Mouse (Mus musculus) limb, embryonic 14.5 days (tissue): Measurements from ENCODE around the gene Hectd3. TPM values are rescaled to one million over a fixed set of nuclear protein-coding genes. Genes with fewer than 3 reads are reported as not detected.

Source experiments
- ATAC-seq: fragments of 200-750 bp; cut with Nextera tagmentation; 2 replicates; pipeline ENCODE4 v1.8.0; 2017; ENCODE audit warnings: low read depth, moderate number of reproducible peaks, moderate TSS enrichment; ENCODE audit not compliant: low FRiP score
- DNase-seq: peaks from one replicate; pipeline ENCODE4 v3.0.0-alpha.2; 2015; ENCODE audit warnings: low spot score
- H3K27ac ChIP-seq: fragments of 300-500 bp; sonication (generic); replicated peaks from 2 replicates; pipeline ENCODE4 v1.5.1; 2014; ENCODE audit warnings: low read depth, mild to moderate bottlenecking, low read length, moderate library complexity, mixed read lengths
- H3K27me3 ChIP-seq: fragments of 300-500 bp; sonication (generic); 2 replicates; pipeline ENCODE4 v1.6.1; 2014; ENCODE audit warnings: low read length, mixed read lengths; ENCODE audit not compliant: control insufficient read depth, insufficient read depth
- H3K36me3 ChIP-seq: fragments of 300-500 bp; sonication (generic); 2 replicates; pipeline ENCODE4 v1.6.1; 2014; ENCODE audit warnings: mild to moderate bottlenecking, low read length, moderate library complexity, mixed read lengths; ENCODE audit not compliant: control insufficient read depth, insufficient read depth
- H3K4me1 ChIP-seq: fragments of 300-500 bp; sonication (generic); 2 replicates; pipeline ENCODE4 v1.6.1; 2014; ENCODE audit warnings: antibody characterized with exemption, low read length, mixed read lengths; ENCODE audit not compliant: control insufficient read depth, insufficient read depth
- H3K4me2 ChIP-seq: fragments of 300-500 bp; sonication (generic); replicated peaks from 2 replicates; pipeline ENCODE4 v1.6.1; 2014; ENCODE audit warnings: low read depth, mild to moderate bottlenecking, low read length, moderate library complexity; ENCODE audit not compliant: severe bottlenecking
- H3K4me3 ChIP-seq: fragments of 300-500 bp; sonication (generic); replicated peaks from 2 replicates; pipeline ENCODE4 v1.5.1; 2014; ENCODE audit warnings: low read length
- H3K9ac ChIP-seq: fragments of 300-500 bp; sonication (generic); 2 replicates; pipeline ENCODE4 v1.6.1; 2014; ENCODE audit warnings: mild to moderate bottlenecking, low read depth, low read length, moderate library complexity; ENCODE audit not compliant: severe bottlenecking
- H3K9me3 ChIP-seq: fragments of 300-500 bp; sonication (generic); 2 replicates; pipeline ENCODE4 v1.6.1; 2016; ENCODE audit warnings: low read length; ENCODE audit not compliant: control insufficient read depth
- POLR2A ChIP-seq: fragments of 200-500 bp; IDR thresholded peaks from 2 replicates; pipeline ENCODE4 v1.8.0; 2012; ENCODE audit warnings: inconsistent platforms, mild to moderate bottlenecking, moderate library complexity, borderline replicate concordance; ENCODE audit not compliant: insufficient read depth, insufficient read length; ENCODE audit errors: extremely low read depth
- WGBS: fragments of 180-500 bp; shearing (Covaris S2); extraction: QIAGEN DNeasy Blood & Tissue Kit; methylation state at CpG from one replicate; pipeline ENCODE4 v1.1.7; 2014; 5-methylcytosine and 5-hydroxymethylcytosine counted together
- polyA plus RNA-seq, 2 experiments: library from polyadenylated mRNA; depleted of rRNA in 1 of 2; stranded (reverse) in 1 of 2; unstranded in 1 of 2; fragments of >200 nt; fragmentation: Nextera tagmentation in 1 of 2; extraction: Ambion mirVana in 1 of 2; gene quantifications; 2 replicates each; pipeline versions ENCODE4 v1.2.1 to v1.2.3; 2012 to 2014

Hectd3 gene
- polyA plus RNA-seq, 2 experiments: 11.2 to 24.6 TPM

- Histone ChIP-seq H3K27me3 (no peaks in the 10 kb centered on the region), H3K9me3 (no peaks in the 10 kb centered on the region), H3K36me3 (peaks cover 12% of the 10 kb centered on the region; the same call in 1 of the 2 replicates), H3K4me2 (no peak overlapping the region), H3K4me1 (no peaks in the 10 kb centered on the region), H3K9ac (no peak overlapping the region), H3K27ac (no peak overlapping the region), H3K4me3 (no peak overlapping the region)
- no peak for TF ChIP-seq POLR2A
- no peak for DNase-seq
- no peak for ATAC-seq
- WGBS: 88% methylated on average over 4 of the region's 4 CpGs
Measured at GRCm38 (mm10) chr4:117053956-117054355, 58.8 kb downstream of the Hectd3 start.

Other genes with a start within 250 kb of the Hectd3 start
- gene Toe1, start 187.7 kb upstream of the Hectd3 start, polyA plus RNA-seq (2012; rRNA removed): 44.1 and 44.6 TPM in 2 replicates
- gene Toe1, start 187.7 kb upstream of the Hectd3 start, polyA plus RNA-seq (2014; fragmentation: Nextera tagmentation; extraction: Ambion mirVana): 35.9 TPM in 2 replicates
- 26.8 and 28.2 TPM in 2 replicates for gene Mutyh, start 187.6 kb upstream of the Hectd3 start, polyA plus RNA-seq (2012; rRNA removed)
- gene Mutyh, start 187.6 kb upstream of the Hectd3 start, polyA plus RNA-seq (2014; fragmentation: Nextera tagmentation; extraction: Ambion mirVana): 10.2 and 11.0 TPM in 2 replicates
- gene Hpdl, start 173.6 kb upstream of the Hectd3 start, polyA plus RNA-seq (2012; rRNA removed): 0.57 and 0.79 TPM in 2 replicates
- 0.39 and 1.1 TPM in 2 replicates for gene Hpdl, start 173.6 kb upstream of the Hectd3 start, polyA plus RNA-seq (2014; fragmentation: Nextera tagmentation; extraction: Ambion mirVana)
- gene Zswim5, start 117.9 kb upstream of the Hectd3 start, polyA plus RNA-seq (2012; rRNA removed): 1.0 and 1.2 TPM in 2 replicates
- gene Zswim5, start 117.9 kb upstream of the Hectd3 start, polyA plus RNA-seq (2014; fragmentation: Nextera tagmentation; extraction: Ambion mirVana): 0.23 and 0.58 TPM in 2 replicates
- gene Urod, start 904 bp upstream of the Hectd3 start, polyA plus RNA-seq (2012; rRNA removed): 78.5 and 92.3 TPM in 2 replicates
- gene Urod, start 904 bp upstream of the Hectd3 start, polyA plus RNA-seq (2014; fragmentation: Nextera tagmentation; extraction: Ambion mirVana): 79.2 and 96.1 TPM in 2 replicates
- 20.7 and 30.0 TPM in 2 replicates for gene Eif2b3, start 24.1 kb downstream of the Hectd3 start, polyA plus RNA-seq (2012; rRNA removed)
- gene Eif2b3, start 24.1 kb downstream of the Hectd3 start, polyA plus RNA-seq (2014; fragmentation: Nextera tagmentation; extraction: Ambion mirVana): 45.0 and 48.2 TPM in 2 replicates
- 24.0 and 37.5 TPM in 2 replicates for gene Ptch2, start 100.8 kb downstream of the Hectd3 start, polyA plus RNA-seq (2012; rRNA removed)
- gene Ptch2, start 100.8 kb downstream of the Hectd3 start, polyA plus RNA-seq (2014; fragmentation: Nextera tagmentation; extraction: Ambion mirVana): 11.2 and 11.4 TPM in 2 replicates
- 16.0 and 23.0 TPM in 2 replicates for gene Btbd19, start 130.4 kb downstream of the Hectd3 start, polyA plus RNA-seq (2012; rRNA removed)
- 5.0 and 6.2 TPM in 2 replicates for gene Btbd19, start 130.4 kb downstream of the Hectd3 start, polyA plus RNA-seq (2014; fragmentation: Nextera tagmentation; extraction: Ambion mirVana)
- gene Tctex1d4, start 131.5 kb downstream of the Hectd3 start, polyA plus RNA-seq (2012; rRNA removed): 0.10 and 0.14 TPM in 2 replicates
- not detected in 2 replicates for gene Tctex1d4, start 131.5 kb downstream of the Hectd3 start, polyA plus RNA-seq (2014; fragmentation: Nextera tagmentation; extraction: Ambion mirVana)
- gene Plk3, start 138.6 kb downstream of the Hectd3 start, polyA plus RNA-seq (2012; rRNA removed): 7.3 and 8.9 TPM in 2 replicates
- 4.7 and 5.8 TPM in 2 replicates for gene Plk3, start 138.6 kb downstream of the Hectd3 start, polyA plus RNA-seq (2014; fragmentation: Nextera tagmentation; extraction: Ambion mirVana)
- gene Rps8, start 160.9 kb downstream of the Hectd3 start, polyA plus RNA-seq (2012; rRNA removed): 1,144 and 1,706 TPM in 2 replicates
- 1,276 and 1,329 TPM in 2 replicates for gene Rps8, start 160.9 kb downstream of the Hectd3 start, polyA plus RNA-seq (2014; fragmentation: Nextera tagmentation; extraction: Ambion mirVana)
- gene Kif2c, start 187.3 kb downstream of the Hectd3 start, polyA plus RNA-seq (2012; rRNA removed): 30.4 and 36.9 TPM in 2 replicates
- gene Kif2c, start 187.3 kb downstream of the Hectd3 start, polyA plus RNA-seq (2014; fragmentation: Nextera tagmentation; extraction: Ambion mirVana): 43.3 and 50.9 TPM in 2 replicates